Mouse (Mus musculus) ES-E14 (cell line): ENCODE results near the gene Gp1bb. TPM values are rescaled to one million over a fixed set of nuclear protein-coding genes. Genes with fewer than 3 reads are reported as not detected.

ENCODE experiments used
- DNase-seq: peaks from one replicate; pipeline ENCODE4 v3.0.0-alpha.2; 2013; ENCODE audit warnings: low read depth, low spot score
- H3K27ac ChIP-seq: 2 replicates; pipeline ENCODE4 v1.5.1; 2012; ENCODE audit warnings: low read depth, mild to moderate bottlenecking, low read length, moderate library complexity, mixed read lengths; ENCODE audit not compliant: poor library complexity, insufficient read depth, severe bottlenecking
- H3K36me3 ChIP-seq: 2 replicates; pipeline ENCODE4 v1.6.1; 2012; ENCODE audit warnings: mild to moderate bottlenecking, low read length, moderate library complexity, mixed read lengths; ENCODE audit not compliant: control insufficient read depth, poor library complexity, insufficient read depth, severe bottlenecking
- H3K4me1 ChIP-seq, 2 experiments: fragments of 150-350 bp in 1 of 2; sonication (generic) in 1 of 2; 2 replicates each; pipeline ENCODE4 v1.6.1; 2012; ENCODE audit warnings: low read length in 2 of 2, mild to moderate bottlenecking in 1 of 2, mixed read lengths in 1 of 2; ENCODE audit not compliant: control insufficient read depth in 2 of 2, insufficient read depth in 2 of 2, poor library complexity in 1 of 2
- H3K4me3 ChIP-seq, 2 experiments: fragments of 150-350 bp in 1 of 2; sonication (generic) in 1 of 2; 2 replicates each; pipeline ENCODE4 v1.5.1; 2012; ENCODE audit warnings: low read length in 2 of 2, low read depth in 1 of 2, mild to moderate bottlenecking in 1 of 2, mixed read lengths in 1 of 2; ENCODE audit not compliant: insufficient read depth in 1 of 2, poor library complexity in 1 of 2, severe bottlenecking in 1 of 2
- H3K9ac ChIP-seq: 2 replicates; pipeline ENCODE4 v1.6.1; 2012; ENCODE audit warnings: low read depth, mild to moderate bottlenecking, low read length, mixed read lengths; ENCODE audit not compliant: poor library complexity, insufficient read depth, severe bottlenecking
- H3K9me3 ChIP-seq: fragments of 150-350 bp; sonication (generic); 2 replicates; pipeline ENCODE4 v1.6.1; 2012; ENCODE audit warnings: low read depth, mild to moderate bottlenecking, low read length; ENCODE audit not compliant: control insufficient read depth, insufficient read depth
- CHD2 ChIP-seq: IDR thresholded peaks from 2 replicates; pipeline ENCODE4 v1.6.1; 2014; ENCODE audit warnings: mild to moderate bottlenecking, low read depth, low read length, inconsistent platforms
- HCFC1 ChIP-seq: IDR thresholded peaks from 2 replicates; pipeline ENCODE4 v1.6.1; 2012; ENCODE audit warnings: low read length, inconsistent platforms, borderline replicate concordance; ENCODE audit not compliant: insufficient read depth
- MAFK ChIP-seq: IDR thresholded peaks from 2 replicates; pipeline ENCODE4 v1.6.1; 2014; ENCODE audit warnings: mild to moderate bottlenecking, low read depth, low read length, inconsistent platforms; ENCODE audit not compliant: insufficient read depth
- ZC3H11A ChIP-seq: IDR thresholded peaks from 2 replicates; pipeline ENCODE4 v1.6.1; 2012; ENCODE audit warnings: low read depth, mild to moderate bottlenecking, inconsistent platforms, low read length, borderline replicate concordance
- ZNF384 ChIP-seq: IDR thresholded peaks from 2 replicates; pipeline ENCODE4 v1.6.1; 2012; ENCODE audit warnings: low read depth, low read length, inconsistent platforms
- in situ Hi-C, 2 experiments: fragments of 600-800 bp; cut with MboI; formaldehyde crosslinking; loops; one replicate each; pipeline ENCODE4 v1.15.1; 2025; ENCODE audit warnings: low sequenced_read_pairs in 2 of 2, inconsistent platforms in 1 of 2; ENCODE audit not compliant: unreplicated experiment in 2 of 2
- total RNA-seq: library from RNA; depleted of rRNA; stranded (reverse); fragments of 300-350 nt; gene quantifications from 2 replicates; pipeline ENCODE4 v1.2.3, GENCODE M21; 2012

The Gp1bb gene
- total RNA-seq, 1 experiment: not detected

DNA sequence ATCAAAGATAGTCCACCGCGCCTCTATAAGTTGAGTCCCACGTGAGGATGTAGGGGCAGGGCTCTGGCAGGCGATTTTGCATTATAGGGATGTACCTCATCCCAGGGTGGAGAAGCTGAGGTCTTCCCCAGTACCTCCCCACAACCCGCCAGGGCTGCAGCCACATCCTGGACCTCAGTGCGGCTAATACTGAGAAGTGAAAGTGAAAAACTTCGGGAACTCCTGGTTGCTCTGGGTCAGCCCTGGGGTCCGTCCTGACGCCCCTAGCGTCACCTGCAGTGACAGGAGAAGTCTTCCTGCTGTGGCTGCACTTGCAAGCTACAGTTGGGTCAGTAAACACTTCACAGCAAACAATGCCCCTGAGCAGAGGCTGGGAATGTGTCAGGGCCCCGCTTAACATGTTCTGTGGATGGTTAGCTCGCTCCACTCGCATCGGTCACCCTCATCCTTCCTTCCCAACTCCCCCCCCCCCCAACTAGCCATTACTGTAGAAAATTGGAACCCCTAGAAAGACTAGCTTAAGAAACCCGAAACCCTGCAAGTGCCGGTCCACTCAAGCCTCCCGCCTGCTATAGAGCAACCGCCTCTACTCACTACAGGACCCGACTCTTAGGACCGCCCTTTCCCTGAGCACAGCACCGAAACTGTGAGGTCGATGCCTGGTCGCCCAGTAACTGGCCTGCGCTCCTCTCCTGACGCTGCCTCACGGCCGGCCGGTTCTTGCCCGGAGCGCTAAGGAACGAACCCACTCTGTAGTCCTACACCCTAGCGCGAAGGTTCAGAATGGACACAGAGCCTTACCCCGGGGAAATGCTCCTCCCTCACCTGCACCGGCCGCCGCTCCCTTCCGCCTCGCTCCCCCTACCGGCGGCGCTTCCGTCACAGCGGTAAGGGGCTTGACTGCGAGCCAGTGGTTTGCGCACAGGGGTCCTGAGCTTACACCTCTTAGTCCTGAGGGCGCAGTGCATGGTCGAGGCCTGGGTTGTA is 32.1 kb downstream of the Gp1bb start, which contains the start of gene Tbx1:
Gene Tbx1 (minus strand): TSS at position 868 of the 987 bp plus-strand sequence.
- TF ChIP-seq CHD2 (no peak), MAFK (no peak), ZC3H11A (no peak), HCFC1 (no peak), ZNF384 (no peak)
- H3K9ac ChIP-seq: no peak within 1 kb of the TSS
- DNase-seq: no peak
- H3K4me1 ChIP-seq: peaks cover 0 to 5% of the 10 kb centered on the region in 2 experiments; a peak in 1 of 4 replicates
- peak within 1 kb of the TSS; percentile 9 to 33; a peak in 3 of 4 replicates for H3K4me3 ChIP-seq
- no peaks in the 10 kb centered on the region for H3K36me3 ChIP-seq
- in situ Hi-C loops: loop anchor here in 1 of 2 experiments (10.0 kb wide), 1 partner anchor 785 kb away; no protein-coding TSS in a partner anchor
- no peak within 1 kb of the TSS for H3K27ac ChIP-seq
- no peaks in the 10 kb centered on the region for H3K9me3 ChIP-seq

DNA sequence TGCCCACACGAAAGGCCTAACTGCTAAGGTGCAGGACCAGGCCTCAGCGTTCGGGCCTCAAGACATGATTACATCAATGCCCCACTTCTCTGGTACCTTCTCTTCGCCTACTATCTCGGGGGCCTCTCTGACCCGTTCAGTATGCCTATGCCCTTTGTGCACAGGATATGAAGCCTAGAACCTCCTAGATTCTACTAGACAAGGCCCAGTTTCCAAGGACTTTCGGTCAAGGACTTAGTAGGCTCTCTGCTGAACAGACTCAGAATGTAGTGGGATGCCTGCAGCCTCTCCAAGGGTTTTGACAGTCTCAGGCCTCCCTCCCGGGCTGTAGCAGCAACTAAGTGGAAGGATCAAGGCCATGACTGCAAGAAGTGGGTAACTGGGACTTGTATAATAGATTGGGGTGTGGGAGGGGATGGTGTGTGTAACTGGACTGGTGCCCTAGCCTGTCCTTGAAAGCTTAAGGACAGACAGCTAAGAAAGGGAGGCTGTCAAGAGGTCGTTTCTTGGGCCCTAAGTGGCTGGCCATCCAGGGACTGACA is 33.1 kb downstream of the Gp1bb start:
- Histone ChIP-seq H3K36me3 (no peaks in the 10 kb centered on the region), H3K27ac (no peak overlapping the region), H3K4me1 (peaks cover 0 to 5% of the 10 kb centered on the region in 2 experiments; a peak in 1 of 4 replicates), H3K9me3 (no peaks in the 10 kb centered on the region), H3K9ac (no peak overlapping the region), H3K4me3 (peak overlapping the region in 1 of 2 experiments; percentile 4; a peak in 1 of 4 replicates)
- no peak for DNase-seq
- in situ Hi-C loops: loop anchor here in 1 of 2 experiments (10.0 kb wide), 1 partner anchor 784 kb away; no protein-coding TSS in a partner anchor
- TF ChIP-seq CHD2: no peak
- TF ChIP-seq MAFK: no peak
- no peak for TF ChIP-seq ZNF384
- TF ChIP-seq ZC3H11A: no peak
- no peak for TF ChIP-seq HCFC1

- no peak overlapping the region for H3K9ac ChIP-seq
- DNase-seq: no peak
- peaks cover 0 to 5% of the 10 kb centered on the region in 2 experiments; a peak in 1 of 4 replicates for H3K4me1 ChIP-seq
- peak overlapping the region; percentile 4 to 11; a peak in 1 of 4 replicates for H3K4me3 ChIP-seq
- in situ Hi-C loops: loop anchor here in 1 of 2 experiments (10.0 kb wide), 1 partner anchor 784 kb away; no protein-coding TSS in a partner anchor
- no peak for TF ChIP-seq MAFK
- TF ChIP-seq CHD2: no peak
- TF ChIP-seq ZNF384: no peak
- no peak for TF ChIP-seq HCFC1
- TF ChIP-seq ZC3H11A: no peak
- H3K9me3 ChIP-seq: no peaks in the 10 kb centered on the region
- no peaks in the 10 kb centered on the region for H3K36me3 ChIP-seq
- H3K27ac ChIP-seq: no peak overlapping the region
Measured at GRCm38 (mm10) chr16:18588738-18589055, 33.5 kb downstream of the Gp1bb start.

GRCm38 (mm10) chr16:18587847-18588737 is 34.1 kb downstream of the Gp1bb start:
- H3K4me1 ChIP-seq: peaks cover 0 to 5% of the 10 kb centered on the region in 2 experiments; a peak in 1 of 4 replicates
- no peaks in the 10 kb centered on the region for H3K9me3 ChIP-seq
- no peak for DNase-seq
- H3K4me3 ChIP-seq: peak overlapping the region; percentile 7 to 11; a peak in 2 of 4 replicates
- in situ Hi-C loops: loop anchor here in 1 of 2 experiments (10.0 kb wide), 1 partner anchor 783 kb away; no protein-coding TSS in a partner anchor
- TF ChIP-seq HCFC1: no peak
- TF ChIP-seq ZNF384: no peak
- no peak for TF ChIP-seq MAFK
- TF ChIP-seq CHD2: no peak
- TF ChIP-seq ZC3H11A: no peak
- H3K36me3 ChIP-seq: no peaks in the 10 kb centered on the region
- no peak overlapping the region for H3K9ac ChIP-seq
- no peak overlapping the region for H3K27ac ChIP-seq
